Mouse (Mus musculus): ENCODE results near the gene Prmt1. TPM values are rescaled to one million over a fixed set of nuclear protein-coding genes. Genes with fewer than 3 reads are reported as not detected.
A peak's percentile ranks its signal among the peaks of the same experiment; 100 is the strongest.
"Not testable (repeated sequence)": the region's sequence is repeated elsewhere in the genome, so short reads cannot be mapped to it uniquely, and the experiment has no call there.

The Prmt1 gene
- total RNA-seq (2021): 100 to 1,000 TPM; 155 to 168 TPM

GRCm38 (mm10) chr7:44986192-44986878 is at the start of gene Prmt1:
TSS of gene Prmt1 (minus strand) at chr7:44986568.
- peak; percentile 98 to 99 for DNase-seq

- DNase-seq: no peak
These were observed 49.3 kb upstream of the Prmt1 start for GRCm38 (mm10) chr7:45035631-45036030.

GRCm38 (mm10) chr7:45033722-45034359 is 47.5 kb upstream of the Prmt1 start:
- DNase-seq: no peak

GRCm38 (mm10) chr7:45030857-45031256 is 44.5 kb upstream of the Prmt1 start:
- no peak for DNase-seq

GRCm38 (mm10) chr7:45029995-45030394 is 43.6 kb upstream of the Prmt1 start:
- no peak for DNase-seq

- DNase-seq: no peak
These were observed 42.0 kb upstream of the Prmt1 start for GRCm38 (mm10) chr7:45028351-45028750.

GRCm38 (mm10) chr7:45027761-45028160 is 41.4 kb upstream of the Prmt1 start:
- DNase-seq: no peak

GRCm38 (mm10) chr7:45026256-45026655 is 39.9 kb upstream of the Prmt1 start:
- DNase-seq: no peak

- no peak for DNase-seq
These were observed 39.3 kb upstream of the Prmt1 start for GRCm38 (mm10) chr7:45025601-45026220.

- no peak for DNase-seq
These were observed 38.2 kb upstream of the Prmt1 start for GRCm38 (mm10) chr7:45024281-45025248.

GRCm38 (mm10) chr7:45023711-45024110 is 37.3 kb upstream of the Prmt1 start:
- DNase-seq: not testable (repeated sequence)

- DNase-seq: no peak
These were observed 33.9 kb upstream of the Prmt1 start for GRCm38 (mm10) chr7:45020225-45020624.

GRCm38 (mm10) chr7:45019031-45019571 is 32.7 kb upstream of the Prmt1 start:
- DNase-seq: no peak

- DNase-seq: peak; percentile 80 to 82
These were observed 31.1 kb upstream of the Prmt1 start, which contains the start of gene Rras for GRCm38 (mm10) chr7:45017242-45018061. TSS of gene Rras (plus strand) at chr7:45017961.

- DNase-seq: no peak
These were observed 30.4 kb upstream of the Prmt1 start for GRCm38 (mm10) chr7:45016761-45017160.

GRCm38 (mm10) chr7:45015957-45016612 is 29.7 kb upstream of the Prmt1 start, which contains the start of gene Scaf1:
TSS of gene Scaf1 (minus strand) at chr7:45016363.
- peak; percentile 99 to 100 for DNase-seq

GRCm38 (mm10) chr7:45015344-45015956 is 29.1 kb upstream of the Prmt1 start:
- DNase-seq: no peak

GRCm38 (mm10) chr7:45014096-45014451 is 27.7 kb upstream of the Prmt1 start:
- no peak for DNase-seq

- DNase-seq: no peak
These were observed 27.2 kb upstream of the Prmt1 start for GRCm38 (mm10) chr7:45013366-45014095.

Data from layer of hippocampus, postnatal 36 days (tissue).